In the genomic region with DNA sequence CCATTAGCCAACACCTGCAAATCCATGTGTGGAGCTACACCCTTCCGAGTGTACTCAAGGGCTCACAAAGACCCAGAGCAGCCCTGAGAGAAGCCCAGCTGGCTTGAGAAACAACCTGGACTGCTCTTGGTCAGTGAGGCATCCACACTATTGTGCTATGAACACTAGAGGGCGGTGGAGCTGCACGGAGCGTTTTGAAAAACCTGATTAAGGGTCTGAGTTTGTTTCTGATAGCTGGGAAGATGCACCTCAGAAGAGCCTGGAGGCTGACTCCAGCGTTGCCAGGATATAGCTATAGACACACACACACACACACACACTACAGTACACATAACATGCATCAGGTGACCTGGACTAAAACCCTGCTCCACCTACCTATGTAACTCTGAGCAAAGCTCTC, we compare ENCODE assay signal across 8 mouse cellular contexts.
A peak's percentile ranks its signal among the peaks of the same experiment; 100 is the strongest.
DNase-seq lines count a peak whose midpoint lies in the region; ATAC-seq and TF ChIP-seq lines count a peak whose summit lies in the region.
"Had no signal": no experiment of that assay in that cellular context is flagged by ENCODE, and none has a peak within 500 bp of the region (broad histone marks: within the 10 kb centered on the region; RNA-seq: fewer than 3 reads in every experiment).

No protein-coding gene starts in this region.

- no peaks in the 10 kb centered on the region for H3K4me1 ChIP-seq in forebrain, embryonic 12.5 days
- no peaks in the 10 kb centered on the region for H3K4me1 ChIP-seq in hindbrain, postnatal 0 days (ENCODE audit: insufficient read depth, low read length)
- H3K4me1 ChIP-seq: liver, embryonic 15.5 days had no signal

- DNase-seq in Patski (ENCODE audit: low read depth, low spot score), result no peak
- DNase-seq in c-Kit-positive CD71-positive TER-119-negative erythroid progenitor cells, embryonic 14.5 days (ENCODE audit: low read depth), result peak; percentile 9
- DNase-seq in hindbrain, postnatal 0 days (ENCODE audit: low spot score), result peak; percentile 89
- DNase-seq in left cerebral cortex, adult 11 months (ENCODE audit: low spot score), result peak; percentile 25
- peak; percentile 71 for DNase-seq in mesoderm, embryonic 11.5 days (ENCODE audit: low read depth, low spot score)
- DNase-seq in right cerebral cortex, postnatal 25 days, result peak; percentile 48

- 9% methylated on average over 5 of the region's 5 CpGs for WGBS in forebrain, embryonic 12.5 days
- 7% methylated on average over 5 of the region's 5 CpGs for WGBS in hindbrain, postnatal 0 days

- no peak overlapping the region for H3K27ac ChIP-seq in forebrain, embryonic 12.5 days
- no peak overlapping the region for H3K27ac ChIP-seq in hindbrain, postnatal 0 days
- H3K27ac ChIP-seq: liver, embryonic 15.5 days had no signal

- TF ChIP-seq CTCF in Patski (IDR thresholded peaks at IDR 0.05), result peak; percentile 65
- TF ChIP-seq CTCF in hindbrain, postnatal 0 days (IDR thresholded peaks at IDR 0.05; ENCODE audit: low read depth), result peak; percentile 98

- no peak for ATAC-seq in Patski
- ATAC-seq in forebrain, embryonic 12.5 days (ENCODE audit: low FRiP score), result peak; percentile 30; the same call in 1 of the 2 replicates
- peak; percentile 77 for ATAC-seq in hindbrain, postnatal 0 days

- H3K27me3 ChIP-seq in Patski, result no peaks in the 10 kb centered on the region
- no peaks in the 10 kb centered on the region for H3K27me3 ChIP-seq in forebrain, embryonic 12.5 days
- H3K27me3 ChIP-seq in hindbrain, postnatal 0 days (ENCODE audit: insufficient read depth, low read length), result 0 out of 2 replicates have a peak, but pooled peaks cover 4% of the 10 kb centered on the region
- H3K27me3 ChIP-seq: liver, embryonic 15.5 days had no signal

- peaks cover 3% of the 10 kb centered on the region; the same call in 1 of the 2 replicates for H3K9me3 ChIP-seq in forebrain, embryonic 12.5 days
- H3K9me3 ChIP-seq in hindbrain, postnatal 0 days (ENCODE audit: low read length), result no peaks in the 10 kb centered on the region
- H3K9me3 ChIP-seq: liver, embryonic 15.5 days had no signal

- in situ Hi-C loops in Patski (cut with MboI; ENCODE audit: low pct_unique_long_range_greater_than_20kb), result loop anchor here (5.0 to 10.0 kb wide), 3 partner anchors 215 to 882 kb away; no protein-coding TSS in a partner anchor

- H3K4me3 ChIP-seq in forebrain, embryonic 12.5 days (replicated peaks), result no peak overlapping the region
- no peak overlapping the region for H3K4me3 ChIP-seq in hindbrain, postnatal 0 days (ENCODE audit: low read length)
- H3K4me3 ChIP-seq: liver, embryonic 15.5 days had no signal

- no peak overlapping the region for H3K4me2 ChIP-seq in forebrain, embryonic 12.5 days
- no peak overlapping the region for H3K4me2 ChIP-seq in hindbrain, postnatal 0 days (ENCODE audit: low read depth, low read length)
- H3K4me2 ChIP-seq: liver, embryonic 15.5 days had no signal

- H3K36me3 ChIP-seq in forebrain, embryonic 12.5 days (replicated peaks), result no peaks in the 10 kb centered on the region
- no peaks in the 10 kb centered on the region for H3K36me3 ChIP-seq in hindbrain, postnatal 0 days (ENCODE audit: insufficient read depth, low read length)
- H3K36me3 ChIP-seq: liver, embryonic 15.5 days had no signal

- CTCF ChIA-PET in Patski (lab: Charles Lee), result interaction anchor here (1.3 to 2.3 kb wide), 5 partner anchors 9 to 355 kb away, joined by 3 to 7 read pairs (median 6); no protein-coding TSS in a partner anchor

- POLR2A ChIA-PET in Patski (lab: Charles Lee), result interaction anchor here (0.8 kb wide), 1 partner anchor 353 kb away, joined by 3 read pairs; no protein-coding TSS in a partner anchor

- H3K9ac ChIP-seq in forebrain, embryonic 12.5 days, result no peak overlapping the region
- H3K9ac ChIP-seq in hindbrain, postnatal 0 days (replicated peaks; ENCODE audit: low read length), result no peak overlapping the region
- H3K9ac ChIP-seq: liver, embryonic 15.5 days had no signal
